Mouse (Mus musculus): Measurements from ENCODE around the gene Pid1. TPM values are rescaled to one million over a fixed set of nuclear protein-coding genes. Genes with fewer than 3 reads are reported as not detected.
A peak's percentile ranks its signal among the peaks of the same experiment; 100 is the strongest.

Pid1 gene
- polyA plus RNA-seq, 1 experiment from 2014 or later: 20.8 TPM

- no peak for ATAC-seq
- H3K27ac ChIP-seq (ENCODE audit: low read length): no peak overlapping the region
- no peak for DNase-seq (ENCODE audit: low spot score)
- no peak overlapping the region for H3K9ac ChIP-seq (replicated peaks; ENCODE audit: low read depth)
- H3K4me3 ChIP-seq (ENCODE audit: low read depth, low read length): no peak overlapping the region
- no peaks in the 10 kb centered on the region for H3K36me3 ChIP-seq (ENCODE audit: insufficient read depth, low read length)
- TF ChIP-seq CTCF (IDR thresholded peaks at IDR 0.05) (no peak), EP300 (IDR thresholded peaks at IDR 0.05) (no peak)
- H3K4me2 ChIP-seq (replicated peaks; ENCODE audit: low read depth, low read length): no peak overlapping the region
- H3K9me3 ChIP-seq (ENCODE audit: low read length): no peaks in the 10 kb centered on the region
- 56% methylated on average over 8 of the region's 8 CpGs for WGBS
- no peaks in the 10 kb centered on the region; the same call in 1 of the 2 replicates for H3K4me1 ChIP-seq (ENCODE audit: insufficient read depth, low read depth, low read length)
- H3K27me3 ChIP-seq (replicated peaks; ENCODE audit: insufficient read depth, low read length): no peaks in the 10 kb centered on the region
Observed at GRCm38 (mm10) chr1:84386481-84387146, 22.6 kb upstream of the Pid1 start.

GRCm38 (mm10) chr1:84382709-84383108, 18.7 kb upstream of the Pid1 start:
- no peak overlapping the region for H3K4me3 ChIP-seq (ENCODE audit: low read depth, low read length)
- no peaks in the 10 kb centered on the region for H3K36me3 ChIP-seq (ENCODE audit: insufficient read depth, low read length)
- H3K9ac ChIP-seq (replicated peaks; ENCODE audit: low read depth): no peak overlapping the region
- no peaks in the 10 kb centered on the region; the same call in 1 of the 2 replicates for H3K4me1 ChIP-seq (ENCODE audit: insufficient read depth, low read depth, low read length)
- no peak overlapping the region for H3K4me2 ChIP-seq (replicated peaks; ENCODE audit: low read depth, low read length)
- peak; percentile 27 for TF ChIP-seq EP300 (IDR thresholded peaks at IDR 0.05)
- TF ChIP-seq CTCF (IDR thresholded peaks at IDR 0.05): no peak
- DNase-seq (ENCODE audit: low spot score) (peak; percentile 45), ATAC-seq (peak; percentile 75)
- no peaks in the 10 kb centered on the region for H3K9me3 ChIP-seq (ENCODE audit: low read length)
- H3K27ac ChIP-seq (ENCODE audit: low read length): no peak overlapping the region
- 42% methylated on average over 1 of the region's 1 CpGs for WGBS
- H3K27me3 ChIP-seq (replicated peaks; ENCODE audit: insufficient read depth, low read length): no peaks in the 10 kb centered on the region

GRCm38 (mm10) chr1:84382064-84382463, 18.1 kb upstream of the Pid1 start:
- Histone ChIP-seq H3K4me3 (ENCODE audit: low read depth, low read length) (no peak overlapping the region), H3K9me3 (ENCODE audit: low read length) (no peaks in the 10 kb centered on the region), H3K4me1 (ENCODE audit: insufficient read depth, low read depth, low read length) (no peaks in the 10 kb centered on the region; the same call in 1 of the 2 replicates), H3K4me2 (replicated peaks; ENCODE audit: low read depth, low read length) (no peak overlapping the region), H3K9ac (replicated peaks; ENCODE audit: low read depth) (no peak overlapping the region), H3K36me3 (ENCODE audit: insufficient read depth, low read length) (no peaks in the 10 kb centered on the region), H3K27ac (ENCODE audit: low read length) (no peak overlapping the region), H3K27me3 (replicated peaks; ENCODE audit: insufficient read depth, low read length) (no peaks in the 10 kb centered on the region)
- TF ChIP-seq CTCF (IDR thresholded peaks at IDR 0.05) (no peak), EP300 (IDR thresholded peaks at IDR 0.05) (no peak)
- WGBS: 86% methylated on average over 5 of the region's 5 CpGs
- ATAC-seq (no peak), DNase-seq (ENCODE audit: low spot score) (no peak)

- no peak for ATAC-seq
- whole genome bisulfite sequencing: 83% methylated on average over 3 of the region's 3 CpGs
- H3K4me1 ChIP-seq (ENCODE audit: insufficient read depth, low read depth, low read length): no peaks in the 10 kb centered on the region
- no peaks in the 10 kb centered on the region for H3K27me3 ChIP-seq (replicated peaks; ENCODE audit: insufficient read depth, low read length)
- no peak for DNase-seq (ENCODE audit: low spot score)
- no peaks in the 10 kb centered on the region for H3K36me3 ChIP-seq (ENCODE audit: insufficient read depth, low read length)
- H3K27ac ChIP-seq (ENCODE audit: low read length): no peak overlapping the region
- no peak overlapping the region for H3K4me2 ChIP-seq (replicated peaks; ENCODE audit: low read depth, low read length)
- no peak for TF ChIP-seq CTCF (IDR thresholded peaks at IDR 0.05)
- H3K4me3 ChIP-seq (ENCODE audit: low read depth, low read length): no peak overlapping the region
- H3K9me3 ChIP-seq (ENCODE audit: low read length): no peaks in the 10 kb centered on the region
- H3K9ac ChIP-seq (replicated peaks; ENCODE audit: low read depth): no peak overlapping the region
Observed at GRCm38 (mm10) chr1:84380895-84381294, 16.9 kb upstream of the Pid1 start.

GRCm38 (mm10) chr1:84367733-84368132, 3.8 kb upstream of the Pid1 start:
- ATAC-seq: no peak
- Histone ChIP-seq H3K27ac (ENCODE audit: low read length) (no peak overlapping the region), H3K9ac (replicated peaks; ENCODE audit: low read depth) (no peak overlapping the region), H3K4me1 (ENCODE audit: insufficient read depth, low read depth, low read length) (no peaks in the 10 kb centered on the region), H3K4me3 (ENCODE audit: low read depth, low read length) (no peak overlapping the region), H3K9me3 (ENCODE audit: low read length) (no peaks in the 10 kb centered on the region), H3K27me3 (replicated peaks; ENCODE audit: insufficient read depth, low read length) (no peaks in the 10 kb centered on the region), H3K36me3 (ENCODE audit: insufficient read depth, low read length) (no peaks in the 10 kb centered on the region), H3K4me2 (replicated peaks; ENCODE audit: low read depth, low read length) (no peak overlapping the region)
- whole genome bisulfite sequencing: 66% methylated on average over 3 of the region's 3 CpGs
- no peak for TF ChIP-seq CTCF (IDR thresholded peaks at IDR 0.05)
- TF ChIP-seq EP300 (IDR thresholded peaks at IDR 0.05): no peak
- DNase-seq (ENCODE audit: low spot score): no peak

- Histone ChIP-seq H3K4me3 (ENCODE audit: low read depth, low read length) (no peak overlapping the region), H3K4me1 (ENCODE audit: insufficient read depth, low read depth, low read length) (no peaks in the 10 kb centered on the region), H3K27ac (ENCODE audit: low read length) (no peak overlapping the region), H3K9ac (replicated peaks; ENCODE audit: low read depth) (no peak overlapping the region), H3K27me3 (replicated peaks; ENCODE audit: insufficient read depth, low read length) (no peaks in the 10 kb centered on the region), H3K36me3 (ENCODE audit: insufficient read depth, low read length) (no peaks in the 10 kb centered on the region), H3K4me2 (replicated peaks; ENCODE audit: low read depth, low read length) (no peak overlapping the region), H3K9me3 (ENCODE audit: low read length) (no peaks in the 10 kb centered on the region)
- ATAC-seq (no peak), DNase-seq (ENCODE audit: low spot score) (no peak)
- TF ChIP-seq CTCF (IDR thresholded peaks at IDR 0.05) (no peak), EP300 (IDR thresholded peaks at IDR 0.05) (no peak)
- 53% methylated on average over 3 of the region's 3 CpGs for WGBS
Observed at GRCm38 (mm10) chr1:84366553-84366952, 2.6 kb upstream of the Pid1 start.

Data from lung, postnatal 0 days (tissue).